Mouse (Mus musculus) ES-Bruce4 (cell line): ENCODE data around the gene Ptms.

Experiments
- CTCF ChIP-seq: IDR thresholded peaks from one replicate; pipeline ENCODE4 v1.8.1; 2011; ENCODE audit warnings: low read depth, low read length
- EP300 ChIP-seq: IDR thresholded peaks from 2 replicates; pipeline ENCODE4 v1.6.1; 2011; ENCODE audit warnings: low read depth, low read length; ENCODE audit not compliant: insufficient read depth
- POLR2A ChIP-seq: IDR thresholded peaks from one replicate; pipeline ENCODE4 v1.8.1; 2011; ENCODE audit warnings: low read length; ENCODE audit not compliant: insufficient read depth

GRCm38 (mm10) chr6:124913721-124914285 is 6.1 kb downstream of the Ptms start:
- TF ChIP-seq CTCF (no peak), POLR2A (no peak), EP300 (no peak)
